Mouse (Mus musculus): Measurements from ENCODE around the gene Rln3. TPM values are rescaled to one million over a fixed set of nuclear protein-coding genes. Genes with fewer than 3 reads are reported as not detected.

Rln3 gene
- polyA plus RNA-seq, 1 experiment from 2014 or later, result not detected

- H3K4me2 ChIP-seq, result no peak overlapping the region; the same call in 1 of the 2 replicates
- no peak for ATAC-seq (replicated peaks; ENCODE audit: insufficient number of reproducible peaks, low FRiP score, low TSS enrichment)
- 51% methylated on average over 12 of the region's 12 CpGs for WGBS (ENCODE audit: insufficient replicate concordance)
- H3K4me3 ChIP-seq (ENCODE audit: low read depth, low read length), result no peak overlapping the region
- H3K4me1 ChIP-seq (ENCODE audit: control insufficient read depth, insufficient read depth, low read length), result peaks cover 31% of the 10 kb centered on the region
- no peaks in the 10 kb centered on the region for H3K27me3 ChIP-seq (ENCODE audit: control insufficient read depth, insufficient read depth, low read length)
- H3K36me3 ChIP-seq (ENCODE audit: control insufficient read depth, insufficient read depth, low read length), result no peaks in the 10 kb centered on the region
- H3K27ac ChIP-seq (ENCODE audit: low read depth, low read length), result no peak overlapping the region
- H3K9me3 ChIP-seq (replicated peaks; ENCODE audit: control insufficient read depth, low read length), result no peaks in the 10 kb centered on the region
- no peak overlapping the region for H3K9ac ChIP-seq (ENCODE audit: low read depth, low read length)
Measured at GRCm38 (mm10) chr8:84068316-84069035, 23.7 kb upstream of the Rln3 start.

GRCm38 (mm10) chr8:84067911-84068310, 23.1 kb upstream of the Rln3 start:
- no peaks in the 10 kb centered on the region for H3K27me3 ChIP-seq (ENCODE audit: control insufficient read depth, insufficient read depth, low read length)
- H3K4me1 ChIP-seq (ENCODE audit: control insufficient read depth, insufficient read depth, low read length), result peaks cover 31% of the 10 kb centered on the region
- H3K36me3 ChIP-seq (ENCODE audit: control insufficient read depth, insufficient read depth, low read length), result no peaks in the 10 kb centered on the region
- H3K27ac ChIP-seq (ENCODE audit: low read depth, low read length), result no peak overlapping the region
- peak overlapping the region; percentile 87 for H3K4me3 ChIP-seq (ENCODE audit: low read depth, low read length)
- 83% methylated on average over 7 of the region's 7 CpGs for WGBS (ENCODE audit: insufficient replicate concordance)
- no peak for ATAC-seq (replicated peaks; ENCODE audit: insufficient number of reproducible peaks, low FRiP score, low TSS enrichment)
- H3K9me3 ChIP-seq (replicated peaks; ENCODE audit: control insufficient read depth, low read length), result no peaks in the 10 kb centered on the region
- no peak overlapping the region for H3K9ac ChIP-seq (ENCODE audit: low read depth, low read length)
- peak overlapping the region; percentile 64 for H3K4me2 ChIP-seq

- WGBS (ENCODE audit: insufficient replicate concordance), result under 1% methylated on average over 44 of the region's 58 CpGs
- H3K9ac ChIP-seq (ENCODE audit: low read depth, low read length), result peak overlapping the region; percentile 93
- no peaks in the 10 kb centered on the region for H3K9me3 ChIP-seq (replicated peaks; ENCODE audit: control insufficient read depth, low read length)
- H3K4me1 ChIP-seq (ENCODE audit: control insufficient read depth, insufficient read depth, low read length), result peaks cover 31% of the 10 kb centered on the region
- H3K36me3 ChIP-seq (ENCODE audit: control insufficient read depth, insufficient read depth, low read length), result no peaks in the 10 kb centered on the region
- H3K4me2 ChIP-seq, result peak overlapping the region; percentile 64
- H3K4me3 ChIP-seq (ENCODE audit: low read depth, low read length), result peak overlapping the region; percentile 87
- H3K27me3 ChIP-seq (ENCODE audit: control insufficient read depth, insufficient read depth, low read length), result no peaks in the 10 kb centered on the region
- peak overlapping the region; percentile 98 for H3K27ac ChIP-seq (ENCODE audit: low read depth, low read length)
- ATAC-seq (replicated peaks; ENCODE audit: insufficient number of reproducible peaks, low FRiP score, low TSS enrichment), result peak; percentile 73
Measured at GRCm38 (mm10) chr8:84067047-84067573, 22.3 kb upstream of the Rln3 start.

GRCm38 (mm10) chr8:84066291-84066930, 21.6 kb upstream of the Rln3 start, which contains the start of gene Rfx1:
Gene Rfx1, plus strand, starts transcription at chr8:84066834.
- peak within 1 kb of the TSS; percentile 78 for H3K4me2 ChIP-seq
- WGBS (ENCODE audit: insufficient replicate concordance), result under 1% methylated on average over 50 of the region's 51 CpGs
- no peaks in the 10 kb centered on the region for H3K9me3 ChIP-seq (replicated peaks; ENCODE audit: control insufficient read depth, low read length)
- peak; percentile 97 for ATAC-seq (replicated peaks; ENCODE audit: insufficient number of reproducible peaks, low FRiP score, low TSS enrichment)
- H3K27me3 ChIP-seq (ENCODE audit: control insufficient read depth, insufficient read depth, low read length), result no peaks in the 10 kb centered on the region
- peak within 1 kb of the TSS; percentile 98 for H3K27ac ChIP-seq (ENCODE audit: low read depth, low read length)
- peaks cover 28% of the 10 kb centered on the region for H3K4me1 ChIP-seq (ENCODE audit: control insufficient read depth, insufficient read depth, low read length)
- no peaks in the 10 kb centered on the region for H3K36me3 ChIP-seq (ENCODE audit: control insufficient read depth, insufficient read depth, low read length)
- peak within 1 kb of the TSS; percentile 93 for H3K9ac ChIP-seq (ENCODE audit: low read depth, low read length)
- H3K4me3 ChIP-seq (ENCODE audit: low read depth, low read length), result peak within 1 kb of the TSS; percentile 87

- H3K36me3 ChIP-seq (ENCODE audit: control insufficient read depth, insufficient read depth, low read length), result no peaks in the 10 kb centered on the region
- H3K4me3 ChIP-seq (ENCODE audit: low read depth, low read length), result peak overlapping the region; percentile 87
- peaks cover 26% of the 10 kb centered on the region for H3K4me1 ChIP-seq (ENCODE audit: control insufficient read depth, insufficient read depth, low read length)
- peak overlapping the region; percentile 78 for H3K4me2 ChIP-seq
- H3K9me3 ChIP-seq (replicated peaks; ENCODE audit: control insufficient read depth, low read length), result no peaks in the 10 kb centered on the region
- no peak for ATAC-seq (replicated peaks; ENCODE audit: insufficient number of reproducible peaks, low FRiP score, low TSS enrichment)
- WGBS (ENCODE audit: insufficient replicate concordance), result 27% methylated on average over 5 of the region's 5 CpGs
- peak overlapping the region; percentile 81 for H3K9ac ChIP-seq (ENCODE audit: low read depth, low read length)
- H3K27ac ChIP-seq (ENCODE audit: low read depth, low read length), result peak overlapping the region; percentile 98
- no peaks in the 10 kb centered on the region for H3K27me3 ChIP-seq (ENCODE audit: control insufficient read depth, insufficient read depth, low read length)
Measured at GRCm38 (mm10) chr8:84065457-84066072, 20.8 kb upstream of the Rln3 start.

- Histone ChIP-seq H3K27me3 (ENCODE audit: control insufficient read depth, insufficient read depth, low read length) (no peaks in the 10 kb centered on the region), H3K36me3 (ENCODE audit: control insufficient read depth, insufficient read depth, low read length) (no peaks in the 10 kb centered on the region), H3K27ac (ENCODE audit: low read depth, low read length) (peak within 1 kb of the TSS; percentile 98), H3K9me3 (replicated peaks; ENCODE audit: control insufficient read depth, low read length) (no peaks in the 10 kb centered on the region), H3K4me1 (ENCODE audit: control insufficient read depth, insufficient read depth, low read length) (peaks cover 26% of the 10 kb centered on the region), H3K4me3 (ENCODE audit: low read depth, low read length) (peak within 1 kb of the TSS; percentile 87), H3K9ac (ENCODE audit: low read depth, low read length) (peak within 1 kb of the TSS; percentile 81), H3K4me2 (peak within 1 kb of the TSS; percentile 78)
- WGBS (ENCODE audit: insufficient replicate concordance), result 93% methylated on average over 1 of the region's 1 CpGs
- ATAC-seq (replicated peaks; ENCODE audit: insufficient number of reproducible peaks, low FRiP score, low TSS enrichment), result no peak
Measured at GRCm38 (mm10) chr8:84065037-84065436, 20.2 kb upstream of the Rln3 start, which contains the start of gene Gm10643. Gene Gm10643, minus strand, starts transcription at chr8:84065137.

- no peak overlapping the region for H3K4me3 ChIP-seq (ENCODE audit: low read depth, low read length)
- H3K4me2 ChIP-seq, result no peak overlapping the region
- H3K9ac ChIP-seq (ENCODE audit: low read depth, low read length), result no peak overlapping the region
- no peak overlapping the region for H3K27ac ChIP-seq (ENCODE audit: low read depth, low read length)
- no peak for ATAC-seq (replicated peaks; ENCODE audit: insufficient number of reproducible peaks, low FRiP score, low TSS enrichment)
- H3K9me3 ChIP-seq (replicated peaks; ENCODE audit: control insufficient read depth, low read length), result no peaks in the 10 kb centered on the region
- peaks cover 16% of the 10 kb centered on the region for H3K4me1 ChIP-seq (ENCODE audit: control insufficient read depth, insufficient read depth, low read length)
- 62% methylated on average over 8 of the region's 8 CpGs for WGBS (ENCODE audit: insufficient replicate concordance)
- H3K36me3 ChIP-seq (ENCODE audit: control insufficient read depth, insufficient read depth, low read length), result no peaks in the 10 kb centered on the region
- no peaks in the 10 kb centered on the region for H3K27me3 ChIP-seq (ENCODE audit: control insufficient read depth, insufficient read depth, low read length)
Measured at GRCm38 (mm10) chr8:84063861-84064610, 19.2 kb upstream of the Rln3 start.

- Histone ChIP-seq H3K9me3 (replicated peaks; ENCODE audit: control insufficient read depth, low read length) (no peaks in the 10 kb centered on the region), H3K4me3 (ENCODE audit: low read depth, low read length) (no peak overlapping the region), H3K27ac (ENCODE audit: low read depth, low read length) (no peak overlapping the region), H3K36me3 (ENCODE audit: control insufficient read depth, insufficient read depth, low read length) (no peaks in the 10 kb centered on the region), H3K9ac (ENCODE audit: low read depth, low read length) (no peak overlapping the region), H3K4me2 (no peak overlapping the region), H3K27me3 (ENCODE audit: control insufficient read depth, insufficient read depth, low read length) (no peaks in the 10 kb centered on the region), H3K4me1 (ENCODE audit: control insufficient read depth, insufficient read depth, low read length) (no peaks in the 10 kb centered on the region)
- no peak for ATAC-seq (replicated peaks; ENCODE audit: insufficient number of reproducible peaks, low FRiP score, low TSS enrichment)
- WGBS (ENCODE audit: insufficient replicate concordance), result 78% methylated on average over 2 of the region's 2 CpGs
Measured at GRCm38 (mm10) chr8:84060245-84060644, 15.4 kb upstream of the Rln3 start.

Data from heart, embryonic 11.5 days (tissue).